Mouse (Mus musculus) R1 (cell line): ENCODE measurements around the gene 4933402D24Rik.

Experiments
- DNase-seq: peaks from one replicate; pipeline ENCODE4 v3.0.0-alpha.2; 2018; ENCODE audit warnings: low read depth, low spot score

4933402D24Rik gene

DNA sequence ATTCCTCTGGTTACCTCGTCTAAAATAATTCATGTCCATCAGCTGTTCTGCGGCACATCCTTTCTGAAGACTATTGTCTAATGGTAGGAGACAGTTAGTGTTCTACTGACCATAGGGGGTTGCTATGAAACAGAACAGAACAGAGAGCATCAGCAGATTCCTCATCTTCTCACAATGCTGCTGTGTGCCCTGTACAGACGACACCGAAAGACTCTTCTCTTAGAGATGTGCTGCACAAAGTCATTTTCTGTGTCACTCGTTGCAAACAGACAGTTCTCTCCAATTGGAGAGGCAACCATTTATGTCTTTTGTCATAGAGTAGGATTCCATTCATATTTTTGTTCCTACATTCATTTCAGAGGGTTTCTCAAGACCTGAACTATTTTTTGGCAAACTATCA is at the start of gene 4933402D24Rik:
Gene 4933402D24Rik (minus strand): TSS at position 101 of the 400 bp plus-strand sequence.
- no peak for DNase-seq

DNA sequence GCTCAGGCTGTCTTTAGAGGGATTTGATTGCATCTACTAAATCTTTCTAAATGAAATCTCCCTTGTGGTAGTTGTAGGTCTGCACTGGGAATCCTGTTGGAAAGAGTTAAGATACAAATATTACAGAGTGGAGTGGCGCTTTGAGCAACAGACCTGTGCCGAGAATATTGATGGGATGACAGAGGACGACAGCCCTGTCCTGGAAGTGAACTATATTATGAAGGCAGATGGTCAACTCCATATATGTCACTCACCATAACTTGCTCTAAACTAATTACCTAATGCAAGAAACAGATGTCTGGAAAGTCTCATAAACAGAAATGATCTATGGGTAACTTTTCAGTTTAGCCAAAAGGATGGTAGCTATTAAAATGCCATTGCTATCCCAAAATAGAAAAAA is 39.5 kb upstream of the 4933402D24Rik start:
- no peak for DNase-seq

DNA sequence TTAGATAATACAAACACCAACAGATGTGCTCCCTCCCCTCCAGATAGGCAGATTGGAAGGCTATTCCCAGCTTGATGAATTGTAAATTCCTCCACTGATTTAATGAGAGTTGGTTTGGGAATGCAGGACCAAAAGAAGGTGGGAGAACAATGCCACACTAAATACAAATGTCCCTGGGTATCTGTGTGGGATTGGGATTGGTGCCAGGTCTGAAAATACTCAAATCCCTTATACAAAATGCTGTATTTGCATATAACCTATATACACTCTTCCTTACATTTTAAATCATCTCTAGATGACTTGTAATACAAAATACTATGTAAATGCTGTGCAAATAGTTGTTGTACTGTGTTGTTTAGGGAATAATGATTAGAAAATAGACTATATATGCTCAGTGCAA is 36.0 kb upstream of the 4933402D24Rik start:
- DNase-seq = no peak

DNA sequence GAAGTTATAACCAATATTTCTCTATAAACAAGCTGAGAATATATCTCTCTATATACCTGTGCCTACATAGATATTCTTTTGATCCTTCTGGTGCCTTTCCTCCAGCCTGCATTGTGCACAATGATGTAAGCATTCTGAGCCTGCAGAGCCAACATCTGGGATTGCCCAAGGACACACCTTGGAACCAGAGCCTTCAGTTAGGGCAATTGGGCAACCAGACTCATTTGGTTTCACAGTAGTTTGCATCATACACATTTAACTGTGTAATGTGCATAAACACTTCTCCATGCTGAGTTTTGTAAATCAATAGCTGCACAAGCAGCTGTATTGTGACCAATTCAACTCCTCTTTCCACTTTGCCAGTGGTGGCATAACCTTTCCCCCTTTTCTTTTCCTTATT is 25.3 kb upstream of the 4933402D24Rik start:
- no peak for DNase-seq

DNA sequence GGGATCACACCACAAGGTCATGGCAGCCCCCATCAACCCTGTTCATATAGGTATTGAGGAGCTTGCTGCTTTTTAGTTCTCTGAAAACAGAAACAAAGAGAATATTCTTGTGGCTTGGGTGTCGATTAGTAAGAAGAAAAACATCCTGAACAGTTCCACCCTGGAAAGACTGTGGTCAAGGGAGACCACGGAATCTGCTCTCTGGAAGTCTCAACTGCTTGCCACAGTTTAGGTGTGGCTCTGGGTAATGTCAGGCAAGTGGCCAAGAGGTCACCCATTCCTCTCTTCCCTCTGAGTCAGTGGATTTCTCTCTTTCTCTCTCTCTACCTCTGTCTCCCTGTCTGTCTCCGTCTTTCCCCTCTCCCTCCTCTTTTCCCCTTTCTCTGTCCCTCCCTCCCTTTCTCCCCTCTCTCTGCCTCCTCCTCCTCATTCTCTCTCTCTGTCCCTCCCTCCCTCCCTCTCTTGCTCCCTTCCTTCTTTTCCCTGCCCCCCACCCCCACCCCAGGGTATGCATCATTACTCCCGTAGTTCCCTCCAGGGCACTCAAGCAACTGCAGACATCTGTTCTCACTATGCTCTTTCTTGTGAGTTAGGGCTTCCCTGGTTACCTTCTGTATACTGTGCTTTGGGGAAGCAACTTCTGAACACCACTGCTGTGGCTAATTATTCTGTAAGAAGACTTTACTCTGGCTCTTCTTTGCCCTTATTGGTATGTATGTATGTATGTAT is 8.0 kb upstream of the 4933402D24Rik start:
- DNase-seq = no peak

DNA sequence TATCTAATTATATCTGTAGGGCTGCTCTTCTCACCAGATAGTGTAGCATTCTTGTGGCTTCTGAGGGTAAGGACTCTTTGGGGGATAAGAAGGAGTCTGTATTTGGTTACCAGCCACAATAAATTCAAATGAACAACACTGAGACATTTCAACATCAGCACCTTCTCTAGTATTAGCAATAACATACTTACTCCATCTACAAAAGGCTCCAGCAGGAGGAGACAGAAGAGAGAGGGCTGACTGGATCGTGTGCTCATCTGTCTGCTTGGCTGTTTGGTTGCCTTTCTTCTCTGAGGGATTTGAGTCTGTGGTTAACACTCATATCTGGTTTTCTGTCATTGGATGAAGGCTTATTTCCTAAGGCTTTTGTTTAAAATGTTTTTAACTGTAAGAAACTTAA is 7.3 kb upstream of the 4933402D24Rik start:
- no peak for DNase-seq

DNA sequence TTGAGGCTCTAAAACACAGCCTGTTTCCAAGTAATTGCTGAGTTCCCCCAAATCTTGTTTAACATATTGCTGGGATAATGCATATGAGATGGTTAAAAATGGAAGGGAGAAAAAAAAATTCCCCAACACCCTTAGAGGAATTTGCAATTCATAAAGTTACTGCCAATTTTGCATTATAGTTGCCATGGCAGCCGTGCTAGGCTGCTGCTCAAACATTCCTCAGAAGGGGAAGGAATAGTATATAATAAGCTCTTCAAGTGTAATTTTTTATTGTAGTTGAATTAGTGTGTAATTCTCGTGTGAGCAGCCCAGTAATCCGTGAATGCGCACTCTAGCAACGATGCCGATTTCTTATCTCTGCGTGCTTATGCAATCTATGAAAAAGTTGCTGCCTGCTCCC is 1.2 kb upstream of the 4933402D24Rik start:
- DNase-seq = no peak

DNA sequence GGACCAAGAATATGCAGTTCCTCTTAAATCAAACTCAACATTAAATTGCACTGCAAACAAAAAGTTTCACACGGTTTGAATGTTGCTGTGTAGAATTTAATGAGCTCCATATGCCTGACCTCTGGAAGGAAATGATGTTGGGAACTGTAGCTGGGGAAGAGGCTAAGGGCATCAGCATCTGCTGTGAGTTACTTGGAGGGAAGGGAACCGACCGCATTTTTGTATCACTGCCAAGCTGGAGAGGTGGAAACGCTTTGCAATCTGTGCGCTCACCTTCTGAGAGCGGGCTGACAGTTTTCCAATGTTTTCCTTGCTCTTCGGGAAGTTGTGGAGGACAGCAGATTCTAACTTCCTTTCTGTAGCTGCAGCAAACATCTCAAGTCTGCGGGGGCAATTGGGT is 955 bp downstream of the 4933402D24Rik start:
- no peak for DNase-seq

DNA sequence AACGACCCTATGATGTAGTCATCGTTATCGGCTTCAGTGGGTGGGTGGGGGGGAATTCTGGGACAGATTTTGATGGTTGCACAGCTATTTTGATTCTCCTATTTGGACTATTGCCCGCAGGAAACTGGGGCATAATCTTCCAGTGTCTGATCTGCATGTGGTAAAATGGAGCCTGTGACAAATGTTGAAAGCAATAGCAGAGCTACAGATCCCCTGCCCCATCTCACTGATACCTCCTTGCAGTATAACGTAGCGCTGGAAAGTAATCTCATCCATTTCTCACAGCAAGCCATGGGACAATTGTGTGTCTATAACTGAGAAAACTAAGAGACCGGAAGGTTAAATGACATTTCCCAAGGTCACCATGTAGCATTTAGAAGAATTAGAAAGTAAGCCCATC is 4.7 kb downstream of the 4933402D24Rik start:
- DNase-seq = no peak

DNA sequence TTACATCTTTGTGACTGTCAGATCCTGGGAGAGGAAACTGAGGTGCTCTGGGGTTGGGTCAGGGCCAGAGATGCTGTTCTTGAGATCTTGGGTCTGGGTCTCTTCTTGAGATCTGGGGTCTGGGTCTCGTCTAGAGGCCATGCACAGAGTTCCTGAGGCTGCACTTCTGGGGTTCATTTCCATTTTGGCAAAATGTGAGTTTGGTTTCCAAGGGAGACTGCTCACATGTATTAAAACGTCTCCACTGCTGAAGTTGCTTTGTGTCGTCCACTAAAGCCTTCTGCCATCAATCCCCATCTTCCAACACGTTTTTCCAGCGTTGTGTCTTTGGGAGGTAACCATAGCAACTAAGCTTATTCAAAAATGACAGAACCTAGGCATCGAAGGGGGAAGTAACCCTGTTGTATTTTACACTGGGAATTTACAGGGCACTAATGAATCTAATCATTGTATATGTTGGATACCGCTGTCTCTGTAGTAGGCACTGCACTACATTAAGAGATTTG is 5.1 kb downstream of the 4933402D24Rik start:
- no peak for DNase-seq

DNA sequence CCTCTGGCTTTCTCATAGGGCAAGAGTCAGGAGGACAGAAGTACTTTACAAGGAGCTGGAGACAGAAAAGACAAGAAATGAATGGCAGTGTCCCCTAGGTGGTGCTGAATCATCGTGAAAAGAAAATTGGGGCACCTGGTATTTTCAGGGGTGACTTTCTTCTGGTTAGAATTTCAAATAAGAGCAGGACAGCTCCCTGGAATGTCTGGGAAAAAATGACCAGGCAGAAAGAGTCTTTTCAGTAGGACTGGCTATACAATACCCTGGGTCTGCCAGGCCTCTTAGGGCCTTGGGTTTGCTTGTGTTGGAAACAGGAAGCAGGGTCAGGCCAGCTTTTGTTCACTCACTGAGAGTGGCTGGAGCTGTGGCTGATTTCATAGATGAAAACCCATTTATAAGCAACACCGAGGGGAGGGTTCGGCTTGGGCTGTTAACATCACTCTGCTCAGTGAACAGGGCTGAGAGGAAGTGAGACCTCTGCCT is 5.8 kb downstream of the 4933402D24Rik start:
- DNase-seq = peak; percentile 4

DNA sequence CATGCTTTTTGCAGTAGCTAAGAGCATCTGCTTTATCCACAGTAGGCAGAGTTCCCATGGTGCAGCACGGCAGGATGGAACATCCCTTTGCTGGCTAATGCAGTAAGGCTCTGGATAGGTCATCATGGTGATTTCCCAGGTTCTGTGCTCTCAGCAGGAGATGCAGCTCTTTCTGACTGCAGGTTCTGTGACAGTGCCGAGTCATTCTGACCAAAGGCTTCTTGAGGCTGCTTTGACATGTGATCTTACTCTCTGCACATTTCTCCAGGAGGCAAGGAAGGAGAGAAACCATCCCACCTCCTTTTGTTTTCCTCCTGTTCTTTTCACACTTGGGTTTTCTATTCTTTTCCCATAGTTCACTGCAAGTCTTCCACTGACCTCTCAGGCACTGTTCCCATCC is 13.1 kb downstream of the 4933402D24Rik start:
- peak; percentile 13 for DNase-seq

DNA sequence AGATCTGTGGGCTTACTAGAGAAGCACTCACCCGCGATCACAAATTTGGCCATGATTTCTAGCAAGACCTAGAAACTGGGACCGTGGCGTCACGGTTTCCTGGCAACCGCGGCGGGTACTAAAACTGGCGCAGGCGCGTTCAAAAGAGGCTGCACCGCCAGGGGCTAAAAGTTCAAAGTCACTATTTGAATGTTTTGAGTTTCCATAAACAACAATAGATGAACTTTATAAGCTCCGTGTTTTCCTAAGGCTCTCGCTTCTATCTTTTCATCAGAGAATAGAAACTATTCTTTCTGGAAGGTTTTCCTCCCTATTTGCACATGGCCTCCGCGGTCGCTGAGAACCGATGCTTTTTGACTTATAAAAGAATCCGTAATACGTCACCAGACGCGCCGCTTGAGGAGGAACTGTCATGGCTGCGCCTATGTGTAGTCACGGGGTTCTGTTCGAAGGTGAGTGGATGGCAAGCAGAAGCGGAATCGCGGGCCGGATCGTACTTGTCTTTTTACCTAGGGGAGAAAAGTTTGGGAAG is 38.8 kb downstream of the 4933402D24Rik start, which contains the start of the genes Mdh1b and Fastkd2:
Gene Mdh1b (minus strand): TSS at position 79 of the 532 bp plus-strand sequence.
Gene Fastkd2 (plus strand): TSS at position 375 of the 532 bp plus-strand sequence.
- peak; percentile 96 for DNase-seq

DNA sequence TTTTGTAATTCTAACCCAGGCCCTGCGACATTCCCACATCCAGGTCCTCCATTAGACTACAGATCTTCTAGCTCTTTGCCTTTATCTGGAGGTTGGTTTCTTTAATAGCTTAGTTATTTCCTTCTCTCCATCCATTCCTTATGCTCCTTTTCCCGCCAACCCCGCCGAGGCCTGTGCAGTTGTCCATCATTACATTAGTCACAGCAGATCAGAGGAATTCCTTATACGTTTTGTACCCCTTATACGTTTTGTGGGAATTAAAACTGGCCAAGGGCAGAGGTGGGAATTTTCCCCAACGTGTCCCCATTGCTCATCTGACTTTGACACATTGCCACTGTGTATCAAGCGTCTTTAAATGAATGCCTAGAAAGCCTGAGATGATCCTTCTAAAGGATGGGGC is 39.3 kb downstream of the 4933402D24Rik start:
- no peak for DNase-seq

DNA sequence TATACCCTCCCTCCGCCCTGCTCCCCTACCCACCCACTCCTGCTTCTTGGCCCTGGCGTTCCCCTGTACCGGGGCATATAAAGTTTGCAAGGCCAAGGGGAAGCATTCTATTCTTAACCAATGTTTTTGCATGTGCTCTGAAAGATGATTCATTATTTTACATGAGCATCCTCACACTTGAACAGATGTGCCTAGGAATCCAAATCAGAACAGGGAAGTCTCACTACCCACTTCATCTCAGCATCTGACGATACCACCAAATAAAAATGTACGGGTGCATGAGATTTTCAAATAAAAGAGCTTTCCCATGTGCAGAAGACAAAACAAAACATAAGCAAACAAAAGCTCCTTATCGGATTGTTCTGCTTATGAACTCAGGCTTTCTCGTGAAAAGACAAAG is 48.9 kb downstream of the 4933402D24Rik start:
- DNase-seq = no peak

DNA sequence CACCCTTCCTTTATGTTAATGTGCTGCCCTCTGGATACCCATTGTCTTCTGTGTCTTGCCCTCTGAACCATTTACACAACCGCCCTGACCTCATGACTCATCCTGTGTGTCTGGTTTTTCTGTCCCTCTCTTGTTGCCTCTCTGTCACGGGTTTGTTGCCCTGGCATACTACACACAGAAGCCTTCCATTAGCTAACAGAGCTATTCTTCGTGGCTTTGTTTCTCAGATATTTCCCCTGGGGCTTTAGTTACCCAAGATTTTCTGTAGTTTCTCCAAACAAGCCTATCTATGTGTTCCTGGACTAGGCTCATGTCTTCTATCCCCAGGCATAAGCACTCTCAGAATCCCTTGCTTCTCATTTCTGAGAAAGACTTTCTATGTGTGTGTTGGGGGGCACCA is 60.2 kb downstream of the 4933402D24Rik start:
- DNase-seq = no peak

DNA sequence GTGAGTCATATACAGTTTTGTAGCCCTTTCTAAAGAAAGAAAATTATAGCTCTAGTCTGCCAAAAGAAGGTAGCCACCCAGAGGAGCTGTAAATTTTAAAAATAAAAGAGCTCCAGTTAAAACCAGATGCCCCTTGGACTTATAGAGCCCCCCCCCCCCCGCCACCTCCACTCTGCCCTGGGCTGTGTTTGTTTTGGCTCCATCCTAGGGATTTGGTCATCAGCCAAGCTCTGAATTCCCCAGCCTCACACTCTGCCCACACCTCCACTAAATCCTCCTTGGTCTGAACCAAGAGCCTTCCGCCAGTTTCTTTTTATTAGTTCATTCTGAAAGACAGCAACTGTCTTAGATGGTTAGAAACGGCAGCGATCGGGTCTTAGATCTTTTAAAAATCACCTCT is 63.3 kb downstream of the 4933402D24Rik start:
- no peak for DNase-seq
